Mouse (Mus musculus) midbrain, postnatal 0 days (tissue): ENCODE results near the gene Fsd1. TPM values are rescaled to one million over a fixed set of nuclear protein-coding genes. Genes with fewer than 3 reads are reported as not detected.
"Not testable (repeated sequence)": the region's sequence is repeated elsewhere in the genome, so short reads cannot be mapped to it uniquely, and the experiment has no call there.

Source experiments
- ATAC-seq: fragments of 200-750 bp; cut with Nextera tagmentation; 2 replicates; pipeline ENCODE4 v1.8.0; 2017; ENCODE audit warnings: moderate number of reproducible peaks, mild to moderate bottlenecking, moderate TSS enrichment, moderate library complexity; ENCODE audit not compliant: low FRiP score
- DNase-seq: peaks from one replicate; pipeline ENCODE4 v3.0.0-alpha.2; 2015; ENCODE audit warnings: low spot score
- H3K27ac ChIP-seq: fragments of 300-500 bp; sonication (generic); 2 replicates; pipeline ENCODE4 v1.5.1; 2014; ENCODE audit warnings: low read depth, mild to moderate bottlenecking, low read length, mixed read lengths
- H3K27me3 ChIP-seq: fragments of 300-500 bp; sonication (generic); 2 replicates; pipeline ENCODE4 v1.6.1; 2014; ENCODE audit warnings: low read length, control low read depth, mixed read lengths; ENCODE audit not compliant: insufficient read depth
- H3K36me3 ChIP-seq: fragments of 300-500 bp; sonication (generic); 2 replicates; pipeline ENCODE4 v1.6.1; 2014; ENCODE audit warnings: low read length, control low read depth, mixed read lengths; ENCODE audit not compliant: insufficient read depth
- H3K4me1 ChIP-seq: fragments of 300-500 bp; sonication (generic); 2 replicates; pipeline ENCODE4 v1.6.1; 2014; ENCODE audit warnings: mild to moderate bottlenecking, control low read depth, antibody characterized with exemption, low read length, mixed read lengths; ENCODE audit not compliant: insufficient read depth
- H3K4me2 ChIP-seq: fragments of 300-500 bp; sonication (generic); 2 replicates; pipeline ENCODE4 v1.6.1; 2014; ENCODE audit warnings: low read depth, mild to moderate bottlenecking, low read length, mixed read lengths; ENCODE audit not compliant: poor library complexity, severe bottlenecking
- H3K4me3 ChIP-seq: fragments of 300-500 bp; sonication (generic); 2 replicates; pipeline ENCODE4 v1.5.1; 2014; ENCODE audit warnings: low read depth, mild to moderate bottlenecking, low read length, moderate library complexity
- H3K9ac ChIP-seq: fragments of 300-500 bp; sonication (generic); replicated peaks from 2 replicates; pipeline ENCODE4 v1.6.1; 2014; ENCODE audit warnings: mild to moderate bottlenecking, low read length, moderate library complexity, mixed read lengths; ENCODE audit not compliant: poor library complexity, severe bottlenecking
- H3K9me3 ChIP-seq: fragments of 300-500 bp; sonication (generic); 2 replicates; pipeline ENCODE4 v1.6.1; 2016; ENCODE audit warnings: low read length, control low read depth
- CTCF ChIP-seq: IDR thresholded peaks from 2 replicates; pipeline ENCODE4 v1.5.1; 2016; ENCODE audit warnings: antibody characterized with exemption, mild to moderate bottlenecking
- WGBS: fragments of 180-500 bp; shearing (Covaris S2); extraction: QIAGEN DNeasy Blood & Tissue Kit; methylation state at CpG from one replicate; pipeline ENCODE4 v1.1.7; 2014; 5-methylcytosine and 5-hydroxymethylcytosine counted together
- polyA plus RNA-seq: library from polyadenylated mRNA; unstranded; fragments of >200 nt; fragmentation: Nextera tagmentation; extraction: Ambion mirVana; gene quantifications from 2 replicates; pipeline ENCODE4 v1.2.1, GENCODE M21; 2015
- total RNA-seq: library from RNA; depleted of rRNA; stranded (reverse); fragments of >200 nt; gene quantifications from 2 replicates; pipeline ENCODE4 v1.2.3, GENCODE M21; 2014; rRNA removed

Fsd1 gene
- total RNA-seq (122 and 129 TPM in 2 replicates), polyA plus RNA-seq (188 and 225 TPM in 2 replicates)

DNA sequence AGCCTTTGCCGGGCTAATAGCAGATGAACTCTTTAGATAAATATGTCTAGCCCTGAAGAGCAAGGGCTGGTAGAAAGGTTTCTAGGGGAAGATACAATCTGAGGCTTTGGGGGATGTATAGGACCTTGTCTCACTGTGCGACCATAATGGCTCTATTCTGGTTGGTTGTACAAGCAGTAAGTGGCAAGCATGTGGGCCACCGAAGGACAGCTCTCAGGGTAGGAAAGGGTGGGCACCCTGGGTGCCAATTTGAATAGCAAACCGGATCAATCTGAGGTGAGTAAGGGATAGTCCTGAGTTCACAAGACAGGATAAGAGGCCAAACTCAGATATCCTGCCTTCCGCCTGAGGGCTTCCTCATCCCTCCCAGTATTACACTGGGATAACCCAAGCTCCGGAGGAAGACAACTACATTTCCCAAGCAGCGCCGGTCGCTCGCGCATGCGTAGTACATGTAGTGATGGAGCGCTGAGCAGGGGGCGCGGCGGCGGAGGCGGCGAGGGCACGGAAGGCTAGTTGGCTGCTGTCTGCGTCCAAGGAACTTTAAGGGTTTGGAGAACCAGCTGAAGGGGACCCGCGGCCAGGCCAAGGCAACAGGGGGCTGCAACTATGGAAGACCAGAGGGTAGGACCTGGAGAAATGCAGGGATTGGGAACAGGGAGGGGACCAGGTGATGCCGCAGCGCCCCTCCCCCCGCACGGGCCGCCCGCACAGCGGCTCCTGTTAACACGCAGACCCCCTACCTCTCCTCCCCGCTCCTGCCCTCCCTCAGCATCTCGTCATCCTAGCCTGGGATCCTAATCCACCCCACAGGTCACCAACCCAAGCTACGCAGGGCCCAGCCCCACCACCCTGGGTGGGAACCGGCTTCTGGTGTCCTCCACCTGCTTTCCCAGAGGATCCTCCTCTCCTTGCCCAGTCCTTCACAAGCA is at the start of gene Fsd1:
Gene Fsd1 (plus strand): TSS at position 480 of the 932 bp plus-strand sequence.
- 9% methylated on average over 29 of the region's 35 CpGs for whole genome bisulfite sequencing
- peak within 1 kb of the TSS; percentile 50 for H3K4me3 ChIP-seq
- H3K9ac ChIP-seq: peak within 1 kb of the TSS; percentile 64
- H3K36me3 ChIP-seq: peaks cover 20% of the 10 kb centered on the region
- ATAC-seq (peak; percentile 84), DNase-seq (peak; percentile 90)
- peak within 1 kb of the TSS; percentile 79 for H3K4me2 ChIP-seq
- peaks cover 7% of the 10 kb centered on the region for H3K4me1 ChIP-seq
- TF ChIP-seq CTCF: peak; percentile 17; the same call in 1 of the 2 replicates
- peak within 1 kb of the TSS; percentile 44 for H3K27ac ChIP-seq
- H3K27me3 ChIP-seq: no peaks in the 10 kb centered on the region
- H3K9me3 ChIP-seq: no peaks in the 10 kb centered on the region

DNA sequence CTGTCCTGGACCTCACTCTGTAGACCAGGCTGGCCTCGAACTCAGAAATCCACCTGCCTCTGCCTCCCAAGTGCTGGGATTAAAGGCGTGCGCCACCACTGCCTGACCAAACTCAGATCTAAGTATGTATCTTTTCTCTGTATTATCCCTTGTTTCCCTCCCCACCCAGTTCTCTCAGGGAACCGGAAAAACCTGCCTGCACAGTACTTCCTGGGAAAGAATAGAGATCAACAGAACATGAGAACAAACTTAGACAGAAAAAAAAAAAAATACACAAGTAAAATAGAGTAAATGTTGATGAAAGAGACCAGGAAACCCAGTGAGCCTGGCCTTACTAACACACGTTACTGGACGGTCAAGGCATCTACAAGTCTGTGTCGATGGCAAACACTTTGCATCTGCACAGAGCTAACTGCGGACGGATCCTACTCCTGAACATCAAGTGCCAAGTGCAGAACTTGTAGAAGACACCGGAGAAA is 41.9 kb upstream of the Fsd1 start:
- not testable (repeated sequence) for ATAC-seq, H3K36me3 ChIP-seq, H3K9me3 ChIP-seq, H3K27me3 ChIP-seq, DNase-seq, H3K9ac ChIP-seq, H3K4me1 ChIP-seq
- WGBS: 33% methylated on average over 10 of the region's 10 CpGs
- peak overlapping the region; percentile 47; the same call in 1 of the 2 replicates for H3K27ac ChIP-seq
- H3K4me2 ChIP-seq: peak overlapping the region; percentile 64
- H3K4me3 ChIP-seq: peak overlapping the region; percentile 43

- Histone ChIP-seq H3K4me2 (peak overlapping the region; percentile 64), H3K9ac (peak overlapping the region; percentile 55), H3K4me3 (peak overlapping the region; percentile 43), H3K27ac (peak overlapping the region; percentile 79)
- ATAC-seq: peak; percentile 99
- peak; percentile 90 for DNase-seq
- not testable (repeated sequence) for H3K9me3 ChIP-seq, H3K27me3 ChIP-seq, H3K4me1 ChIP-seq, H3K36me3 ChIP-seq
- TF ChIP-seq CTCF: peak; percentile 6; the same call in 1 of the 2 replicates
- WGBS: 2% methylated on average over 51 of the region's 56 CpGs
Observed at GRCm38 (mm10) chr17:55944866-55945682, 41.2 kb upstream of the Fsd1 start.

DNA sequence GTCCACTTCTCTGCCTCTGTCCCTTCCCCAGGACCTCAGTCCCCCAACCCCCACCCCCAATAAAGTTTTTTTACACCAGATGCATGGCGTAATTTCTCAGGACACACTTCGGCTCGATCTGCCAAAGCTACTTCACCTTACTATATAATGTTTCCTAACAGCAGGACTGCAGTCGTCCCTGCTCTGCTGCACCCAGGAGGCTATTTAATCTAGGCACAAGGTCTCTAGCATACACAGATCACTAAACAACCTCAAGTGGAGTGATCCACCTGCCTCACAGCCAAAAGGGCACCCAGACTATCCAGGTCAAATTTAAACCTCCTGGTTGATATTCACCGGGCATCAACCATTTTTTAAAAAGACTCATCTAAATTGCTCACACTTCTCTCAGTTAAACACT is 40.6 kb upstream of the Fsd1 start:
- no peak for DNase-seq
- Histone ChIP-seq H3K36me3 (no peaks in the 10 kb centered on the region), H3K4me3 (peak overlapping the region; percentile 43), H3K9me3 (no peaks in the 10 kb centered on the region), H3K4me1 (no peaks in the 10 kb centered on the region), H3K27ac (peak overlapping the region; percentile 79), H3K4me2 (peak overlapping the region; percentile 64), H3K27me3 (no peaks in the 10 kb centered on the region), H3K9ac (peak overlapping the region; percentile 55)
- TF ChIP-seq CTCF: no peak
- no peak for ATAC-seq
- WGBS: 30% methylated on average over 5 of the region's 5 CpGs

GRCm38 (mm10) chr17:55948647-55949046 is 37.7 kb upstream of the Fsd1 start:
- no peak overlapping the region for H3K27ac ChIP-seq
- no peaks in the 10 kb centered on the region for H3K36me3 ChIP-seq
- no peak for TF ChIP-seq CTCF
- no peaks in the 10 kb centered on the region for H3K27me3 ChIP-seq
- no peaks in the 10 kb centered on the region for H3K4me1 ChIP-seq
- no peak overlapping the region for H3K9ac ChIP-seq
- no peak overlapping the region for H3K4me3 ChIP-seq
- WGBS: 89% methylated on average over 4 of the region's 4 CpGs
- ATAC-seq (no peak), DNase-seq (no peak)
- no peak overlapping the region for H3K4me2 ChIP-seq
- H3K9me3 ChIP-seq: no peaks in the 10 kb centered on the region
